Mouse (Mus musculus) telencephalon, adult 2 months (tissue): Measurements from ENCODE around the gene Snupn.
A peak's percentile ranks its signal among the peaks of the same experiment; 100 is the strongest.
"Not testable (repeated sequence)": the region's sequence is repeated elsewhere in the genome, so short reads cannot be mapped to it uniquely, and the experiment has no call there.

Experiments used
- DNase-seq: peaks from one replicate; pipeline ENCODE4 v3.0.0-alpha.2; 2011; ENCODE audit warnings: low read depth, low spot score

Gene Snupn

GRCm38 (mm10) chr9:56929496-56929895 is 21.2 kb upstream of the Snupn start:
- no peak for DNase-seq

DNA sequence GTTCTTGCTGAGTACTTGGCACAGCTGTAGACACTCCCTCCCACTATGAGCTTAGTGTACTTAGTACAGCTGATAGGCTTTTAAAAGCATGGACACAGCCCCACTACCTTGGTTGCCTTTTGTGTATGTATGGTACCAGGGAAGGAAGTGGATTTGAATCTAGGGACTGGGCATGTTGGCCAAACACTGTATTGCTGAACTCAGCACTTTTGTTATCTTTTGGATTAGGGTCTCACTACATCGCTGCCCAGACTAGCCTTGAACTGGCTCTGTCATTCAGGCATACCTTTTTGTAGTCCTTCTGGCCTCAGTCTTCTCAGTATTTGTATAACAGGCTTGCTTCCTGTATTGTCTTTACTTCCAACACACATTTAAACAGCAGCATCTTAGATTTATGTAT is 20.1 kb upstream of the Snupn start:
- no peak for DNase-seq

- DNase-seq = no peak
These were observed 13.8 kb upstream of the Snupn start for GRCm38 (mm10) chr9:56936861-56937222.

- peak; percentile 98 for DNase-seq
These were observed 13.2 kb upstream of the Snupn start, which contains the start of gene Imp3 for GRCm38 (mm10) chr9:56937223-56938160. Gene Imp3, plus strand, starts transcription at chr9:56937475.

- no peak for DNase-seq
These were observed 12.3 kb upstream of the Snupn start for GRCm38 (mm10) chr9:56938374-56938773.

DNA sequence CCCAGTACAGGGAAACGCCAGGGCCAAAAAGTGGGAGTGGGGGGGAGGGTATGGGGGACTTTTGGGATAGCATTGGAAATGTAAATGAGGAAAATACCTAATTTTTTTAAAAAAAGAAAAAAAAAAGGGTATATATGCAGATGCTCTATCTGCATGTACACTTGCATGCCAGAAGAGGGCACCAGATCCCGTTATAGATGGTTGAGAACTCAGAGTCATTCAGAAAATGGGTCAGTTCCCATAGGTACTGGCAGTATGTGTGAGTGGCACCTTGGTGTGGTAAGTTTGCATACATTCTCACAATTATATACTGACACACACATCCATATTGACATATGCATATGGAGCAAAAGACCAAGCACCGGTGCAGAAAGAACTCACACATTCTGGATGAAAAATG is 3.2 kb upstream of the Snupn start:
- DNase-seq = not testable (repeated sequence)

GRCm38 (mm10) chr9:56948699-56949098 is 2.0 kb upstream of the Snupn start:
- DNase-seq = not testable (repeated sequence)

- DNase-seq = no peak
These were observed 911 bp upstream of the Snupn start for GRCm38 (mm10) chr9:56949767-56950166.

DNA sequence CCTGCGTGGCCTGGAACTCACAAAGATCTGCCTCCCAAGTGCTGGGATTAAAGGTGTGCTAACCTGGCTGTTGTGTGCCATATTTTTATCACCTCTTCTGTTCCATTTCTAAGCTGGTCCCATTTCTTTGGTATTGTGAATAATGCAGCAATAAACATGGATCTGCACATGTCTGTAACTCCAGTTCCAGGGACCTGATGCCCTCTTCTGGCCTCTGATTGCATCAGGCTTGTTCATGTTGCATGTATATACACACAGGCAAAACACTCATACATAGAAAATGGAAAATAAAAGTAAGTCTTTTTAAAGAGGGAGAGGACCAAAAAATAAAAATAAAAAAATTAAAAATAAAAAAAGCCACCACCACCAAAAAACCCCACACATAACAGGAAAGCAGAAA is 2.9 kb downstream of the Snupn start:
- DNase-seq = no peak

- DNase-seq = no peak
These were observed 6.4 kb downstream of the Snupn start for GRCm38 (mm10) chr9:56956966-56957675.

GRCm38 (mm10) chr9:56958689-56959088 is 8.0 kb downstream of the Snupn start:
- DNase-seq = no peak

GRCm38 (mm10) chr9:56961591-56961990 is 10.9 kb downstream of the Snupn start:
- DNase-seq = no peak

- no peak for DNase-seq
These were observed 19.5 kb downstream of the Snupn start for GRCm38 (mm10) chr9:56970158-56970557.

- no peak for DNase-seq
These were observed 23.4 kb downstream of the Snupn start for GRCm38 (mm10) chr9:56973960-56974524.

DNA sequence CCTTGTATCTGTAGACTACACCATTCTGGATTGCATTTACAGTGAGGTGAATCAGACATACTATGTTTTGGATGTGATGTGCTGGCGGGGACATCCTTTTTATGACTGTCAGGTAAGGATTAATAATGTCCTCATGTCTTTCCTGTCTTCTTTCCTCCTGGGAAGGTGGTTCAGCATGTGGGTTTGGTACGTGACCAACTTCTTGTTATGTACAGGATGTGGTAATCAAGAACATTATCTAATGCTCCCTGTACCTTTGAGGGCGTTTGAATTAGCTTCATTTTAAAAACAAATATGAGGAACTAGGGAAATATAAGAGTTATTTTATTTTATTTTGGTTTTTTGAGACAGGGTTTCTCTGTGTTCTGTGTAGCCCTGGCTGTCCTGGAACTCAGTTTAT is 24.5 kb downstream of the Snupn start:
- DNase-seq = no peak

DNA sequence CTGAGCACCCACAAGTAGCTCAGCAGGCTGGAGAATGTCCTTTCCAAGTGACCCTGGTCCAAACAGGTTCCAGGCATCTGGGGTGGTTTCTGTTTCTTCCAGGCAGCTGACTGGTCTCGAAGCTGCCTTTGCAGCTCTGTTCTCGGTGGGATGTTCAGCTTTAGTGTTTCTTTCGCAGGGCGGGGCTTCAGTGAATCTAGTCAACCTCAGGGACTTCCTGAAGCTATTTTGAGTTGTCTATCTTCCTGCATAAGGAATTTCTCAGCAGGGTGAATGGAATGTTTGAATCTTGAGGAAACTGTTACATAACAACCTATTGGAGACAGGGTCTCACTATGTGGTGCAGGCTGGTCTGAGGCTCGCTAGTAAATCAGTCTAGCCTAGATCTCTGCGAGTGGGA is 29.5 kb downstream of the Snupn start:
- DNase-seq = no peak

DNA sequence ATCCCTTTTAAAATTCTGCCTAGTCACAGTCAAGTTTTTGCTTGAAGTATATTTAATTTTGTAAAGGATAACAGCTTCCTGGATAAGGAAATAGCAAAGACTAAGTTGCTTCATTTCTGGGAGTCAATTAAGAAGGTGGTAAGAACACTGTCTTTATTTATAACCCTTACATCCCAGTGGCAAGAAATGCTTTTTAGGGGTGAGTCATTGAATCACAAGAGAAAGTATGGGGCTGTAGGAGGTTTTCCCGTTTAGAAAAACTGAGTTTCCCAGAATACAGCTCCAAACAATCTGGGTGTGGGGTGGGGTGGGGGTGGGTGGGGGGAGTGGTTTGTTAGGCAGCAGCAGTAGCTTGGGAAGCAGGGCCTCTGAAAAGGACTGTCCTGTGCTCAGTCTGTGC is 30.8 kb downstream of the Snupn start:
- DNase-seq = peak; percentile 75

DNA sequence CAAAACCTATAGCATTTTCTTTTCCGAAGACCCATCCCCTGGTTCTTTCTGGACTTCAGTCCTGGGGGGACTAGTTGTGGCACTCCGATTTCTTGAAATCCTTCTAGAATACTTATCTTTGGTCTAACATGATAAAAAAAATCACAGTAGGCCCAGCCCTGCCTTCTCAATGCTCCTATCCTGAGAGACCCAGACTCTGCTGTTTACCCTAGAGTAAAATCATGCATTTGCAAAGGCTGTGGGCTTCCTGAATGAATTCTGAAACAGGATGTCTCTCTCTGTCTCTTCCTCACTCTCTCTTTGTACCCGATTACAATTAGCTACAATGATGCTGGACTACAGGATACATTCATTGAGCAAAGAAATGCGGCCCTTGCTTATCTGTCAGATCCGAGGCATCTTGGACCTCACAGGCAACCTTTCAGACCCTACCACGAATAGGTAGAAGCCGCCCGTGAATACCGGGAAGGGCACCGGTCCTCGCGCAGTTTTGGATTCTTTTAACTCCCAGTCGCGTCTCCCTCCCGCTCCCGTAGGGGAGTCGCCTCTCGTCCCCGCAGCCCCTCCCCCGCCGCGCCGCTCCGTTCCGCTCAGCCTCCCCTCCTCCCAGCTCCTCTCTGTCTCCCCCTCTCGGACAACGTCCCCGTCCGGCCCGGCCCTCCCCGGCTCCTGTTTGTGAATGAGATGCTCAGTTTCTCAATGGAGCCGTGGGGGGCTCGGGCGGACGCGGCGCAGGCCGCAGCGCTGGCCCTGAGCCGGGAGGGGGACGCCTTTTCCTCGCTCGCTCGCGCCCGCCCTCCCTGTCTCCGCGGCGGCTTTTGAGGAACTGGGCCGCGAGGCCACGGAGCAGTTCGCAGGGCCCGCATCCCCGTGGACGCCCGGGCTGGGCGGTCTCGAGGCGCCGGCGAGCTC is 43.9 kb downstream of the Snupn start, which contains the start of gene Ptpn9:
Ptpn9 (plus strand) TSS at position 638 of the 912 bp plus-strand sequence.
- DNase-seq = peak; percentile 62

- DNase-seq = no peak
These were observed 44.7 kb downstream of the Snupn start for GRCm38 (mm10) chr9:56995198-56996027.

DNA sequence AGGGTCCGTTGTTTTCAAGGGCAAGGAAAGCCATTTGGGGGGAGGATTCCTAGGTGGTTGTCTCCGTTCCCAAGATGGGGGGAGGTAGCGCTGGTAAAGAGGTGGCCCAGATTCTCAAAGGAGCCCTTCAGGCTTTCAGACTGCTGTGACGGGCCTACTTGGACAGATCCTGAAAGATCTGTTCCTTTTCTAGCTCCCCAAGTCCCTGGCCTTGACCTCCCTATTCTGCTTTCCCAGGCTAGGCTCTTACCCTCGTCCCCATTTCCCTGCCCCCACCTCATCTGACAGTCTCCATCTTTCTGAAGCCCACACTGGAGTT is 45.3 kb downstream of the Snupn start:
- DNase-seq = no peak

DNA sequence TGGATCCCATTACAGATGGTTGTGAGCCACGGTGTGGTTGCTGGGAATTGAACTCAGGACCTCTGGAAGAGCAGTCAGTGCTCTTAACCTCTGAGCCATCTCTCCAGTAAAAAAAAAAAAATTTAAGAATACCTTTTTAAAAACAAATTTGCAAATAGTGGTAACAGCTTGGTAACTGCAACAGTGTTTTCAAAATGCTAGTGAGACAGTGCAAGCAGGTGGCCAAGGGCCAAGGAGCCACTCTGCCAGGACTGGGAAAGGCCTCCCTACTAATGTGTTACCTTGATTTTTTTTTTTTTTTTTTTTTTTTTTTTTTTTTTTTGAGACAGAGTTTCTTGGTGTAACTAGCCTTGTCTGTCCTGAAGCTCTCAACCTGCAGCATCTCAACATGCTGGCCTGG is 46.5 kb downstream of the Snupn start:
- DNase-seq = not testable (repeated sequence)
